Mouse (Mus musculus) spleen, embryonic (tissue): ENCODE results near the gene Apeh.

Experiments used
- CTCF ChIA-PET: fragments of 350-600 bp; sonication (Branson Sonifier 250); formaldehyde crosslinking; loops from one replicate; lab custom pipeline; 2022; lab: Charles Lee

Gene Apeh

GRCm38 (mm10) chr9:108120671-108121070 lies 26.3 kb upstream of the Apeh start:
- CTCF ChIA-PET, result no interaction called here

- CTCF ChIA-PET, result no interaction called here
Observed at GRCm38 (mm10) chr9:108119891-108120411, 25.5 kb upstream of the Apeh start.

GRCm38 (mm10) chr9:108117143-108117542 lies 22.7 kb upstream of the Apeh start:
- CTCF ChIA-PET, result no interaction called here

GRCm38 (mm10) chr9:108115290-108116077 lies 21.1 kb upstream of the Apeh start:
- CTCF ChIA-PET, result no interaction called here

- CTCF ChIA-PET, result no interaction called here
Observed at GRCm38 (mm10) chr9:108112719-108113340, 18.4 kb upstream of the Apeh start.

- CTCF ChIA-PET, result no interaction called here
Observed at GRCm38 (mm10) chr9:108111593-108112121, 17.3 kb upstream of the Apeh start.

GRCm38 (mm10) chr9:108111101-108111592 lies 16.7 kb upstream of the Apeh start:
- CTCF ChIA-PET, result no interaction called here

GRCm38 (mm10) chr9:108110160-108110559 lies 15.8 kb upstream of the Apeh start:
- CTCF ChIA-PET, result no interaction called here

GRCm38 (mm10) chr9:108107867-108108266 lies 13.5 kb upstream of the Apeh start:
- CTCF ChIA-PET, result no interaction called here

GRCm38 (mm10) chr9:108106090-108106489 lies 11.7 kb upstream of the Apeh start:
- CTCF ChIA-PET, result no interaction called here

GRCm38 (mm10) chr9:108105549-108105863 lies 11.1 kb upstream of the Apeh start:
- CTCF ChIA-PET, result no interaction called here

- CTCF ChIA-PET, result no interaction called here
Observed at GRCm38 (mm10) chr9:108104766-108105548, 10.6 kb upstream of the Apeh start.

- CTCF ChIA-PET, result no interaction called here
Observed at GRCm38 (mm10) chr9:108099619-108100018, 5.2 kb upstream of the Apeh start.

GRCm38 (mm10) chr9:108095949-108096712 lies 1.7 kb upstream of the Apeh start:
- CTCF ChIA-PET, result interaction anchor here (0.6 kb wide), 2 partner anchors 18 to 81 kb away, joined by 3 read pairs; no protein-coding TSS in a partner anchor

GRCm38 (mm10) chr9:108095518-108095917 lies 1.1 kb upstream of the Apeh start:
- CTCF ChIA-PET, result interaction anchor here (0.6 to 0.9 kb wide), 4 partner anchors 17 to 231 kb away, joined by 3 to 8 read pairs (median 3); no protein-coding TSS in a partner anchor

GRCm38 (mm10) chr9:108094998-108095411 lies 599 bp upstream of the Apeh start:
- CTCF ChIA-PET, result interaction anchor here (0.6 to 0.9 kb wide), 2 partner anchors 219 to 232 kb away, joined by 3 to 8 read pairs; no protein-coding TSS in a partner anchor

- CTCF ChIA-PET, result no interaction called here
Observed at GRCm38 (mm10) chr9:108093586-108093985, 820 bp downstream of the Apeh start.

- CTCF ChIA-PET, result no interaction called here
Observed at GRCm38 (mm10) chr9:108090611-108091120, 3.7 kb downstream of the Apeh start.

- CTCF ChIA-PET, result no interaction called here
Observed at GRCm38 (mm10) chr9:108085261-108085660, 9.1 kb downstream of the Apeh start.

- CTCF ChIA-PET, result no interaction called here
Observed at GRCm38 (mm10) chr9:108083561-108083960, 10.8 kb downstream of the Apeh start.
